Comparison of ENCODE assay signal across 28 mouse cellular contexts in the genomic region with DNA sequence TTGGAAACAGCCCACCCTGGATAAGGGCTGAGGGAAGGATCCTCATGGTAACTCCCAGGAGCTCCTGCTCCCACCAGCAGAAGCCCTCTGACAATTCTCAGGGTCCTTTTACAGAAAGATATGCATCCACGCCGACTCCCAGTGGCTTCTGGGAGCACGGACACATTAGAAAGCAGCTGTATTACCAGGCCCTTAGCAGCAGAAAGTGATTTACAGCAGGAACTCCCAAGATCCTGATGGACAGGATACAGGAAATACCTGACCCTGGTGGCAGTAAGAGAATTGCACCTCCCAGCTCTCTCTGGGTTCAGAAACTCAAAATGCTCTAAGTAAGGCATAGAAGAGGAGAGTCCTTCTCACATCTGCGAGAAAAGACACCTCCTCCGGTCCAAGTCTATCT. TPM values are rescaled to one million over a fixed set of nuclear protein-coding genes. Genes with fewer than 3 reads are reported as not detected.
"Had no signal": no experiment of that assay in that cellular context is flagged by ENCODE, and none has a peak within 500 bp of the region (broad histone marks: within the 10 kb centered on the region; RNA-seq: fewer than 3 reads in every experiment).

No protein-coding gene starts in this region.

- H3K4me1 ChIP-seq: intestine, embryonic 15.5 days; liver, embryonic 13.5 days; megakaryocyte, embryonic 14.5 days; midbrain, embryonic 10.5 days; midbrain, embryonic 15.5 days; neural tube, embryonic 12.5 days; neural tube, embryonic 15.5 days; stomach, embryonic 15.5 days had no signal

- H3K9ac ChIP-seq: intestine, embryonic 15.5 days; liver, embryonic 13.5 days; lung, embryonic 14.5 days; midbrain, embryonic 15.5 days; neural tube, embryonic 12.5 days; neural tube, embryonic 15.5 days; stomach, embryonic 15.5 days had no signal

- H3K36me3 ChIP-seq: intestine, embryonic 15.5 days; liver, embryonic 13.5 days; midbrain, embryonic 10.5 days; midbrain, embryonic 15.5 days; neural tube, embryonic 12.5 days; neural tube, embryonic 15.5 days; stomach, embryonic 15.5 days had no signal

- H3K4me3 ChIP-seq: intestine, embryonic 15.5 days; left cerebral cortex, adult 2 months; liver, embryonic 13.5 days; megakaryocyte, embryonic 14.5 days; midbrain, embryonic 10.5 days; midbrain, embryonic 15.5 days; neural tube, embryonic 12.5 days; neural tube, embryonic 15.5 days; stomach, embryonic 15.5 days had no signal

- DNase-seq: kidney, adult 11 months; kidney, adult 9 months; kidney, postnatal 10 days; kidney, postnatal 36 days; layer of hippocampus, adult 9-11 months; liver, embryonic 13.5 days; lung, embryonic 14.5 days; lung, postnatal 10 days; lung, postnatal 36 days; right cerebral cortex, adult 18-20 months; right cerebral cortex, postnatal 14 days; right cerebral cortex, postnatal 4 days; thymus, postnatal 25 days had no signal

- H3K27ac ChIP-seq: intestine, embryonic 15.5 days; left cerebral cortex, adult 2 months; liver, embryonic 13.5 days; midbrain, embryonic 10.5 days; midbrain, embryonic 15.5 days; neural tube, embryonic 12.5 days; neural tube, embryonic 15.5 days; stomach, embryonic 15.5 days had no signal

- H3K27me3 ChIP-seq: intestine, embryonic 15.5 days; liver, embryonic 13.5 days; megakaryocyte, embryonic 14.5 days; midbrain, embryonic 15.5 days; neural tube, embryonic 12.5 days; neural tube, embryonic 15.5 days; stomach, embryonic 15.5 days had no signal

RNA-seq across cellular contexts. Expression of a gene that starts 59.1 kb away (rescaled TPM):
- total RNA-seq: layer of hippocampus, adult 18-20 months; layer of hippocampus, postnatal 25 days; left cerebral cortex, adult 2 months; left cerebral cortex, postnatal 10 days; left cerebral cortex, postnatal 36 days; liver, adult 2 months had no signal
- polyA plus RNA-seq: liver, adult 2 months; liver, embryonic 13.5 days; liver, embryonic 16.5 days; midbrain, embryonic 10.5 days; midbrain, embryonic 15.5 days; neural tube, embryonic 12.5 days; neural tube, embryonic 15.5 days; thymus, postnatal 0 days had no signal
